Mouse (Mus musculus) urinary bladder, postnatal 10 days (tissue): ENCODE data around the gene Gm21865.
"Not testable (repeated sequence)": the region's sequence is repeated elsewhere in the genome, so short reads cannot be mapped to it uniquely, and the experiment has no call there.

ENCODE experiments used
- DNase-seq: peaks from one replicate; pipeline ENCODE4 v3.0.0; 2022; ENCODE audit warnings: low spot score

The Gm21865 gene

GRCm38 (mm10) chrY:40316803-40317202 lies at the start of gene Gm21865:
Gm21865 (minus strand) TSS chrY:40316903.
- not testable (repeated sequence) for DNase-seq
